Mouse (Mus musculus) cerebellum, postnatal 14 days (tissue): ENCODE results near the gene Tmem217.
"Not testable (repeated sequence)": the region's sequence is repeated elsewhere in the genome, so short reads cannot be mapped to it uniquely, and the experiment has no call there.

ENCODE experiments used
- DNase-seq, 2 experiments: peaks; one replicate each; pipeline ENCODE4 v3.0.0; 2021; ENCODE audit warnings: mixed read lengths in 2 of 2

Gene Tmem217

GRCm38 (mm10) chr17:29502005-29502668, 50.0 kb downstream of the Tmem217 start:
- no peak for DNase-seq

- no peak for DNase-seq
Measured at GRCm38 (mm10) chr17:29500802-29501469, 51.2 kb downstream of the Tmem217 start.

DNA sequence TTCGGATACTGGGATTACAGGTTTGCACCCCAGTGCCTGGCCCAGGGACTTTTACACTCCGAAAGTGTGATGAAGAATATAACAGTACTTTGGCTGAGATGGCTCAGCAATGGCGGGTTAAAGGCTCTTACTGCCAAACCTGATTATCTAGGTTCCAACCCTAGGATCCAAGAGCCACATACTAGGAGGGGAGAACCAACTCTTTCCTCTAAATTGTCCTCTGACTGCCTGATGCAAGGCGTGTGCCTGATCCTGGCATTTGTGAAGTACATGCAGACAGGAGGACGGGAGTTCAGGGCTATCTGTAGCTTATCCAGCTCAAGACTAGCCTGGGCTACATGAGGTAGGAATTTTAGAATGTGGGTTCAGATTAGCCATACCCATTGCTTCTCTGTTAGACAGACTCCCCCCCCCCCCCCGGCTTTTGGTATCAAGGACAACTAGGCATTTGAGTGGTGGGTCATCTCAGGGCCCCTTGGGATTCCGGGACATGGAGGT, 51.9 kb downstream of the Tmem217 start:
- DNase-seq = no peak

DNA sequence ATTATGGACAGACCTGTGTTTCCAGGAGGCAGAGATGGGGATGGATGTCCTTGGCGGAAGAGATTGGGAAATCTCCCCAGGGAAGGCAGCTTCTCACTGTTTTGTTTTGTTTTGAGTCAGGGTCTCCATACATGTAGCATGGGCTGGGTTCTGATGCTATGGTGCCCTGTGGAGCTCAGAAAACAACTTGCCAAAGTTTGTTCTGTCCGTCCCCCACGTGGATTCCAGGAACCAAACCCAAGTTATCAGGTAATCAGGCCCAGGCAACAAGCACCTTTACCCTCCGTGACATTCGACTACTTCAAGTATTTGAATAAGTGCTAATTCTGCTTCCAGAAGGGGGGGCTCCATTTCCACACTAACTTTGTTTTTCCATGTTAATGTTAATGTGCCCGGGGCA, 52.7 kb downstream of the Tmem217 start:
- no peak for DNase-seq

DNA sequence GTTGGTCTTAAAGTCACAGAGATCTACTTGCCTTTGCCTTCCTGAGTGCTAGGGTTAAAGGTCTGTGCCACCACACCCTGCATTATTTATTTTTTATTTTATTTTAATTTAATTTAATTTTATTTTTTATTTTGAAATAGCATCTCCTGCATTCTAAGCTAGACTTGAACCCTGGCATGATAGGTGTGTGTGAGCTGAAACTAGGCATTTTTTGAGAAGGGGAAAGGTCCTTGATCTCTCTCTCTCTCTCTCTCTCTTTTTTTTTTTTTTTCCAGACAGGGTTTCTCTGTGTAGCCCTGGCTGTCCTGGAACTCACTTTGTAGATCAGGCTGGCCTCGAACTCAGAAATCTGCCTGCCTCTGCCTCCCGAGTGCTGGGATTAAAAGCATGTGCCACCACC, 53.2 kb downstream of the Tmem217 start:
- DNase-seq = not testable (repeated sequence)

DNA sequence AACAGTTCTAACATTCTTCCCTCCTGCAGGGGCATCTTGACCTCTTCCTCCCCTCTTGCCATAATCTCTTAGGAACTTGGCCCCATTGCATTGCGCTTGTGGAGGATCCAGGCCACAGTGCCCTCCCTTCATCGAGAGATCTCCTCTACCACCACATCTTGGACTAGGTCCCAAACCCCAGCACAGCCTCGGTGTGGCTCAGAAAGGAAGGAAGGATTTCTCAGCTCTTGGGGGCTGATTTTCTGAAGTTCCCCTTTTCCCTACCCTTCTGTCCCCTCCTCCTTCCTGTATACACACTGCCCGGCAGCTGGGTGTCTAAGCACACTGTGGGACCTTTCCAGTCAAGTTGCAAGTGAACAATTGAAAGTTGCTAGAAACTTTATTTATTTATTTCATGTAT, 54.2 kb downstream of the Tmem217 start:
- no peak for DNase-seq

- DNase-seq = not testable (repeated sequence)
Measured at GRCm38 (mm10) chr17:29497481-29497880, 54.7 kb downstream of the Tmem217 start.

GRCm38 (mm10) chr17:29497071-29497354, 55.2 kb downstream of the Tmem217 start:
- no peak for DNase-seq

- no peak for DNase-seq
Measured at GRCm38 (mm10) chr17:29496211-29497070, 55.7 kb downstream of the Tmem217 start.

DNA sequence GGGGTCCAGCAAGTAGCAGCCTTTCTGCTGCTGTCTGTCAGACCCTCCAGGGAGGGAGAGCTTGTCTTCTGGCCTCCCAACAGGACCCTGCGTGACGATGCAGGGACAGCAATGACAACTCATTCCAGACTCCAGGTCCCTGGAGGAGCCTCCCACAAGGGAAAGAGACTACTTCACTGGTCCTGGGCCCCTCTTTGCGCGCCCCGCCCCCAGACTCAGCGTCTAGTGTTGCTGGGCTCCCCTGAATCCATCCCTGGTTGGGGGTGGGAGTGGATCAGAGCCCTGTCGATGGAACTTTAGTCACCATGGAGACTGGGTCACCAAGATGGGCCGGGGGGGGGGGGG, 57.5 kb downstream of the Tmem217 start:
- DNase-seq = no peak

- DNase-seq = no peak
Measured at GRCm38 (mm10) chr17:29494062-29494731, 58.0 kb downstream of the Tmem217 start.

GRCm38 (mm10) chr17:29493461-29493980, 58.7 kb downstream of the Tmem217 start:
- DNase-seq = no peak

DNA sequence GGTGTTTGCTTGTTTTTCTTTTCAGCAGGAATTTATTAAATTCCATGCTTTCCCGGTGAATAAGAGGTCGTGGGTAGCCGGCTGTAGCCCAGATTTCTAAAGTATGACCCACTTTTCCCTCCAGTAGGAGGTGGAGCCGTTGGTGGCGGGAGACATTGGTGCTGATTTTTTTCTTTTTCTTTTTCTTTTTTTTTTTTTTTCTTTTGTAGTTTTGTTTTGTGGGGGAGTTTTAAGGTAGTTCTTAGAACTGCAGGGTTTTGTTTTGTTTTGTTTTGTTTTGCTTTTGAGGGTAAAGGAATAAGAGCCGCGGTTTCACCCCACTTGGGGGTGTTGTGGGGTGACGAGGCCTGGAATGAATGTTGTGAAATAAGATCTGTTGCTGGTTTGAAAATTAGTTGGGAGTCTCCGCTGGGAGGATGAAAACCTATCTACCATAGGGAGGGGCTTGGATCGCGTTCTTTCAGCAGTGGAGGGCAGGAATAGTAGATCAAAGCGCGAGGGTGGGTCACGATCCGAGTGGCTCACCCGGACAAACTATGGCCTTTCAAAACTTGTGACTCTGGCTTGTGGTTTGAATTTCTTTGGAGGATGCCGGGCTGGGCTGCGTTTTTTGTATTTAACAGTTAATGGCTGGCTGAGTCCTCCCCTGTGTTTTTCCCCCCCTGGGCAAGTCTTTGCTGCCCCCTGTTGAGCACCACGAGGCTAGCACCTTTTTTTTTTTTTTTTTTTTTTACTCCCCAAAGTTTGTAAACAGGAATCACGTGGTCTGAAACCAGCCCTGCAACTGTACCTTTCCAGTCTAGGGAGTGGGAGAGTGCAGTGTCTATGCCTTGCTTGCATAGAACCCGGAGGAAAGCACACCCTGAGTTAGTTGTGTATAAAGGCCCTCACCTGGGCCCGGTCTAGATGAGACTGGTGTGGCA, 59.7 kb downstream of the Tmem217 start:
- peak; percentile 65 to 70 for DNase-seq

DNA sequence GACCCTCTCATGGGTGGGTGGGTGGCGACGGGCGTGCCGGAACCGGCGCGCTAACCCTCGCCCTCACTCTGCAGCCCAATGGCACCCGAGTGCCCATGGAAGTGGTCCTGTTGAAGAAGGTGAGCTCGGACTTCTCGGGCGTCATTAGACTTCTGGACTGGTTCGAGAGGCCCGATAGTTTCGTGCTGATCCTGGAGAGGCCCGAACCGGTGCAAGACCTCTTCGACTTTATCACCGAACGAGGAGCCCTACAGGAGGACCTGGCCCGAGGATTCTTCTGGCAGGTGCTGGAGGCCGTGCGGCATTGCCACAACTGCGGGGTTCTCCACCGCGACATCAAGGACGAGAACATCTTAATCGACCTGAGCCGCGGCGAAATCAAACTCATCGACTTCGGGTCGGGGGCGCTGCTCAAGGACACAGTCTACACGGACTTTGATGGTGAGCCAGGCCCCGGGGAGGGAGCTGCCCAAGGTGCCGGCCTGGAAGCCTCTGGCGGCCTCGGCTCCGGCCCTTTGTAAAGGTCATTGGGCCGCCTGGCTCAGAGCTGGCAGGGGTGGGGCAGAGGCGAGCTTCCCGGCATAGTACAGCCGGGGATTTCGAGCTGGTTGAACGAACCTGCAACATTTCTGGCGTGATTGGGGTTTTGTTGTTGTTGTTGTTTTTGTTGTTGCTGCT, 60.5 kb downstream of the Tmem217 start:
- peak; percentile 61 to 65 for DNase-seq

GRCm38 (mm10) chr17:29490713-29491581, 61.2 kb downstream of the Tmem217 start, which contains the start of gene Pim1:
Pim1 (plus strand) TSS chr17:29490753.
- DNase-seq = peak in 1 of 2 experiments; percentile 63

DNA sequence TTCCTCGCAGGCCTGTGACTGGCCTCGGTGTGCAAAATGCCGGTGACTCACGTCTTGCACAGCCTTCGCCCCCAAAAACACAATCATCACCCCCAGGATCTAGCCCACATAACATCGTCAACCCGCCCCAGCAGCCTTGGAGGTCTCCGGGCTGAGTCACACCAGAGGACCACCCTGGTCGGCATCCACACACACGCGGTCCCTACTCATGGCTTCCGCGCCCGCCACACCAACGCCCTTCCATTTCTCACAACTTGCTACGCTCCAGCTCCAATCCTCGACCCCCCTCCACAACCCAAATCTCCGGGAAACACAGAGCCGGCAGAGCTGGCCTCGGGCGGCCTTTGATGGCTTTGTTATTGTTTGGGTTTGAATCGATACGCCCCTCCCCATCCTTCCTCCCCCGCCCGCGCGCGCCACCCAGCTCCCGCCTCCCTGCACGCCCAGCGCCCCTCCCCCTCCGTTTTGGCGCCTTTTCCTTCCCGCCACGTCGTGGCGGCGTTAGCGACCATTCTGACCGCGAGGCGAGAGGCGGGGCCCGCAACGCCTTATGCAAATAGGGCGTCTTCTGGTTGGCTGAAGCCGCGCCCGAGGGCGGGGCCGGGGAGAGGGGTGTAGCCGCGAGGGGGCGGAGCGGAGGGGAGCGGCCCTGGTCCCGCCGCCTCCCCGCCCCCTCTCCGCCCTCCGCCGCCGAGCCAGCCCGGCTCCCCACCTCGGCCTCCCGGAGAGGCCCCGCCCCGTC, 62.0 kb downstream of the Tmem217 start:
- peak; percentile 98 to 99 for DNase-seq

DNA sequence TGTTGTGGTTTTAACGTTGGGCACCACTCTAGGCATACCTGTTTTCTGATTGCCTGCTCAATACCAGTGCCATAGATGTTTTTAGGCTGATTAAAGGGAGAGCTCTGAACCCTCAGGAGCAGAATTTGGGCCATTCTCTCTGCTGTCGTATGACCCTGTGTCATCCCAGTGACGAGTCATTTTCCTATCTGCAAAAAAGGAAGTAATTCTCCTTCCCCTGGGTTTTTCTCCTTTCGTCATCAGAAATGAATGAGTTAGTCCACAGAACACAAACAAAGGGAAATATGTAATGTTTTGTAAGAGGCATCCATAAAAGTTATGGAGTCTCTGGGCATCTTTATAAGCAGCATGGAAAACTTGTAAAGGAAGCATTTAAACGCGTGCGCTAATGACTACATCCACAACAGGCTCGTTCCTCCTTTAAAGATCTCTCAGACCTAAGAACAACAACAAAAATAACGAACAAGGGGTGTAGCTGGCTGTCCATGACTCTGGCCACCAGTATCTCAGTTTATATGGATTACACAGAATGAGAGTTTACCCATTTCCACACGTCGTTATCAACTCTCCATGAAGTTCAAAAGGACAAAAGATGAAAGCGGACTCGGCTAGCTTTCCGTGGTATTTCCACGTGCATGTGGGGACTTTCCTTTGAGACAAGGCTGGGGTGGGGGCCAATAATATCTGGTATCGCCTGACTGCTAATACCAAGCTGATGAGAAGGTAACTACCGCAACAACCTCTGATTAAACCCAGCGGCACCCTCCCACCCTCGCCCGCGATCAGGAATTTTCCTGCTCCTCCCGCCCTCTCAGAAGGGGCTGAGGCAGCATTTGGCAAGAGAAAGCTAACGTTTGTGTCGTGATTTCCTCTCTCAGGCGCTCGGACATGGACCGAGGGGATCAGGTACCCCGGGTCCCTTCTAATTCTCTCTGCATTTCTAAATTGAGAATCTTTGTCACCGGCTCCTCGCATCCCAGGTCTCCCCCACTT, 62.9 kb downstream of the Tmem217 start:
- DNase-seq = peak; percentile 56 to 65
